Mouse (Mus musculus): Measurements from ENCODE around the gene Cytl1.

The Cytl1 gene

GRCm38 (mm10) chr5:37735224-37735623 lies at the start of gene Cytl1:
Gene Cytl1 (plus strand): TSS chr5:37735519.
- no peak for DNase-seq (ENCODE audit: low spot score in 2 of 2)

DNA sequence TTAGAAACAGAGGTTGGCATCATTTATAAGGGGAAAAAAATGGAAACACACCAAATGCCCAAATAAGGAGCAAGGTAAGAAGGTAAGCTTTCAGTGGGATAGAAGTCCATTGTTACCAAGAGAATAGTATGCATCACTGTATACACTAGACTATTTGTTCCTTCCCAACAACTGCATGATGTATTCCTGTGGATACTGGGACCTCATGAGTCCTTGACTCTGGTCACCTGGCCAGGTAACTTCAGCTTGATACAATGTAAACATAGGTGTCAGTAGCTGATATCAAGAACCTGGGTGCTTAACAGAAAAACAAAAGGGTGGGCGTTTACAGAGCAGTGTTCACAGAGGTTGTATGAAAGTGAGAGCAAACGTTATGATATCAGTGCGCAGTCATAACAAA lies 42.6 kb upstream of the Cytl1 start:
- no peak for DNase-seq (ENCODE audit: low spot score in 2 of 2)

DNA sequence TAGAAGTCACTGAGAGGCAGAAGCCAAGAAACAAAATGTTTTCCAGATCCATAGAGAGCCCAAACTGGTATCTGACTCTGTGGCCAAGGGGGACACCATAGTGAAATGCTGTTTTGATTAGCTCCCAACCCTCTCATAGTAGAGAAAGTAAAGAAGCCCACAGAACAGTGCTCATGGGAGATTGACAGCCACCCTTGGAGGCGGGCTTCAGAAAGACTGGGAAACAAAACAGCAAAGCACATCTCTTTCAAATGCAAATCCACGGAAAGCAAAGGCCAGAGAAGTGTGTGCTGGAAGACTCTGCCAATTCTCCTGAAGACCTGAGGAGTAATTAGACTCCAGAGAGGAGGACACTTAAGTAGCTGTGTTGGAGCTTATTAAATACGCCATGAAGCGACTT lies 39.5 kb upstream of the Cytl1 start:
- DNase-seq (ENCODE audit: low spot score in 2 of 2), result no peak

- no peak for DNase-seq (ENCODE audit: low spot score in 2 of 2)
Measured at GRCm38 (mm10) chr5:37697286-37697685, 38.0 kb upstream of the Cytl1 start.

DNA sequence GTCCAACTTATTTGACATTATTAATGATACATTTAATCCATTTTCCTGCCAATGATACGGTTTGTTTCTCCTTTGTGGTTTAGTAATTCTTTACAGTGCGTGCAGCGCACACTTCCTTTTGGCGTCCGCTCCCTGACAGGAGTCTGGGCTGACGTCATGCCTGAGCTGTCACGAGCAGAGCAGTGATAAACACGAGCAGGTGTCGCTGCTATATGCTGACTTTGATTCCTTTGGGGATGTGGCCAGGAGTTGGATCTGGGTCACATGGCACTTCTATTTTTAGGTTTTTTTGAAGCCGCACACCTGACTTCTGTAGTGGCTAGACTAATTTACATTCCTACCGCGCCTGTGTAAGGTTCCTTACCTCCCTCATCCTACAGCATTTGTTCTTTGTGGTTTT lies 35.6 kb upstream of the Cytl1 start:
- DNase-seq (ENCODE audit: low spot score in 2 of 2), result no peak

DNA sequence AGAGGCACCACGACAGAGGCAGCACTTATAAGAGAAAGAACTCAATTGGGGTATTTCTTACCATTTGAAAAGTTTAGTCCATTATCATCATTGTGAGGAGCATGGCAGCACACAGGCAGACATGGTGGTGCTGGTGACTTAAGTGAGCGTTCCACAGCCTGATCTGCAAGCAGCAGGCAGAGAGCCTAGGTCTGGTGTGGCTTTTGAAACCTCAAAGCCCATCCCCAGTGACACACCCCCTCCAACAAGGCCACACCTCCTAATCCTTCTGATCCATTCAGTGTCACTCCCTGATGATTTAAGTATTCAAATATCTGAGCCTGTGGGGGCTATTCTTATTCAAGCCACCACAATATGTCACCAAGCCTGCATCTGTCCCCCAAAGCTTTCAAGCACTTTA lies 30.4 kb upstream of the Cytl1 start:
- no peak for DNase-seq (ENCODE audit: low spot score in 2 of 2)

GRCm38 (mm10) chr5:37708124-37708523 lies 27.2 kb upstream of the Cytl1 start:
- DNase-seq (ENCODE audit: low spot score in 2 of 2), result no peak

DNA sequence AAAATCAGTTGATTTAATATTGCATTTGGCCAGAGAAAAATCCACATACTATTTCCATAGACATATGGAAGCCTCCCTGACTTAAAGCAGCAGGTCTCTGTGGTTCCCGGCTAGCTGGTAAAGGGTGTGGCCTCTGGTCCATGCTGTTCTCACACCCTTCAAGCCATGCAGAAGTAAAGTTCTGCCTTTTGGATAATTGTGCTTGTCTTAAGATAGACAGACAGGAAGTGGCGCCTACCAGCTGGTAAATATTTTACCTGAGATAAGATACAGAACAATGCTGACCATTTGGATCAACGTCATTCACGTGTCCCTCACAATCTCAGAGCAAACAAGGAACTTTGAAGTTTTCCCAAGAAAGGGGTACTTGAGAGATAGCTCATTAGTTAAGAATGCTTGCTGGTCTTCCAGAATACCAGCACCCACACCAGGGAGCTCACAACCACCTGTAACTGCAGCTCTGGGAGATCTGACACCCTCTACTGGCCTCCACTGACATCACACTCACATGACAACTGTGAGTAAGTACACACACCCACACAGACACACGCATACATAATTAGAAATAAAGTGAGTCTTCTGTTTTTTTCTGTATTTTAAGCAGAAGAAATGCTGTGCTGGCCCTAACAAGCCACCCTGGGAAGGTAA lies 25.9 kb upstream of the Cytl1 start:
- DNase-seq (ENCODE audit: low spot score in 2 of 2), result no peak

DNA sequence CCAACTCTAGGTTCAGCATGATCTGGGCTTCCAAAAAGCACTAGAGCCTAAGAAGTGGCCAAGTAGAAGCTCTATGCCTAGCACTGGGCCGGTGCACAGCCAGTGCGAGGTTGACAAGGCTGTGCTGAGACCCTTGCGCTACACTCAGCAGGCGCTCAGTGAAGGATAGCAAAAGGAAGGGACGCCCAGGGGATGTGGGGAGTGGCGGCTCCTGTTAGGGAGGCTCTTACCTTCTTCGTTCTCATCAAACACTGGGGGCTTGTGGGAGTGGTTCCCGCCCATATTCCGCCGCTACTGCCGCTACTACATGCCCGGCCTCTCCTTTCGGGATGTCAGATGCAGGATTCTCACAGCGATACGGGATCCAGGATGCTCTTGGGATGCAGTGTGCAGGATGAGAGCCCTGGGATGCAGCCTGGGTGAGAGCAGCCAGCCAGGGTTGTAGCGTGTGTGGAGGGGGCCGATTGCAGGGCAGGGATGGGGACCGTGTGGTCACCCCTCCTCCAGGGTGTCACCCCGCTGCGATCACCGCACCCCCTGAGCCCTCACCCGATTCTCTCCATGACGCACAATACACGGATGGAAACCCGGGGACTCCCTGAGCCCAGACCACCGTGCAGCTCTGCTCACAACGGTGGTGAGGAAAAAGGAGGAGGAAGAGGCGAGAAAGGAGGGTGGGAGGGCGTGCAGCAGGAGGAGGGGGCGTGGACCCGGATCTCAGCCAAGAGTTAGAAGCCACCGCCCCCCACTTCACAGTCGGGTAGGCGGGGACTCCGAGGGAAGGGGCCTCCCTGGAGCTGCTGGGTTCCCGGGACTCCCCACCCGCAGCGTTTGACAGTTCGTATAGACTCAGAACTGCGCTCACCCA lies 18.6 kb upstream of the Cytl1 start, which contains the start of gene Stk32b:
Gene Stk32b, minus strand, starts transcription at position 667 of the 868 bp plus-strand sequence.
- DNase-seq (ENCODE audit: low spot score in 2 of 2), result no peak

DNA sequence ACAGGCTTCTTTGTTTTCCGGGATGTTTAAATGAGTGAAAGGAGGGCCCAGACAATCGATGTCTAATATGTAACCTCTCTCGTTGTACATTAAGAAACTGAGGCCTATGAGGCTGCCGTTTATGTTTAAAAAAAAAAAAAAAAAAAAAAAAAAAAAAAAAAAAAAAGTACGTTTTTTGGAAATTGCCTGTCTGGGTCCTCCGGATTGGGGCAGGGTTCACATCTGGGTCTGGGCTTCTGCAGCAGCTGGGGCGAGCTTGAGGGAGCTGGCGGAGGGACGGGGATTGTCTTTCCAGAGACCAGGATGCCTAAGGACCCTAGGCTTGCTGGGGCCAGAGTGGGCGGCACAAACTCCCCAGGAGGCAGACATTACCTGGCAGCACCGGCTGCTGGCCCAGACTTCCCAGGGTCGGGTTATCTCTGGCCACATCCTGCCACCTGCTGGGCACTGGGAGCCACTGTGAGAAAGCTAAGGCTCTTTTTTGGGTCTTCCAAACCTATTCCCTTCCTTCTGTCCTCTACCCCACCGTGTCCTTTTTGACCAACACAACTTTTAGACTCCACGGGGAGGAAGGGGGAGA lies 17.8 kb upstream of the Cytl1 start:
- DNase-seq (ENCODE audit: low spot score in 2 of 2), result no peak

DNA sequence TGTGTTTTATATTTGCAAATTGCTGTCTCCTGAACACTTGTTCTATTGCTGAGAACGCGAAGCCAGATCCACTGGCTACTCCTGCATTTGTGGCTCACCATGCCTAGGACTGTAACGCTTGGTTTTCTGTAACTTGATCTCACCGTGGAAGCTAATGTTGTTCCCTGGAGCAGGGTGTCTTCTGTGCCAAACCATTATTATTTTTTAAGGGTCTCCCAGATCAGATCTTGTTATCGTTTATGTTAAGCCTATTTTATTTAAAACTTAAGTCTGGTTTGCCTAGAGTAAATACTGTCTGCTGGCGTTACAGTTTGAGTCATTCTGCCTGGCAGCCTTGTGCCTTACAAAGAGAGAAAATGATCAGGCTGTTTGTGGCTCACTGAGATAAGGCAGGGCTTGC lies 14.6 kb upstream of the Cytl1 start:
- DNase-seq (ENCODE audit: low spot score in 2 of 2), result no peak

GRCm38 (mm10) chr5:37725220-37725886 lies 10.0 kb upstream of the Cytl1 start:
- no peak for DNase-seq (ENCODE audit: low spot score in 2 of 2)

DNA sequence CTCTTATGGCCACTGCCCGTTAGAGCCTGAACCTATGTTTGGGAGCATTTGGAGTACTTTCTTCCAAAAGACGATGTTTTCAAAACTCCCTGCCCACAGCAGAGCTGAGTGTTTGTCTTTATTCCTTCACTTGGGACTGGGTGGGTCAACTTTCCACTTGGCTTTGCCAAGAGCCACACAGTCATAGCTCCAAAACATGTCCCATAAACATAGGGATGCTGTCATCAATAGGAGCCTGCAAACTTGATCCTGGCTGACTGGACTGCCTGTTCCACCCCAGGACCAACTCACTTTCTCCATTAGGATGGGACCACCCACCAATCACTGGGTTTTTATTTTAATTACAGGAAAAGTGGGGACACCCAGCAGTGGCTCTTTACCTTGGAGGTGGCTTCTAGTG lies 4.5 kb upstream of the Cytl1 start:
- DNase-seq (ENCODE audit: low spot score in 2 of 2), result no peak

- DNase-seq (ENCODE audit: low spot score in 2 of 2), result no peak
Measured at GRCm38 (mm10) chr5:37736213-37736612, 894 bp downstream of the Cytl1 start.

DNA sequence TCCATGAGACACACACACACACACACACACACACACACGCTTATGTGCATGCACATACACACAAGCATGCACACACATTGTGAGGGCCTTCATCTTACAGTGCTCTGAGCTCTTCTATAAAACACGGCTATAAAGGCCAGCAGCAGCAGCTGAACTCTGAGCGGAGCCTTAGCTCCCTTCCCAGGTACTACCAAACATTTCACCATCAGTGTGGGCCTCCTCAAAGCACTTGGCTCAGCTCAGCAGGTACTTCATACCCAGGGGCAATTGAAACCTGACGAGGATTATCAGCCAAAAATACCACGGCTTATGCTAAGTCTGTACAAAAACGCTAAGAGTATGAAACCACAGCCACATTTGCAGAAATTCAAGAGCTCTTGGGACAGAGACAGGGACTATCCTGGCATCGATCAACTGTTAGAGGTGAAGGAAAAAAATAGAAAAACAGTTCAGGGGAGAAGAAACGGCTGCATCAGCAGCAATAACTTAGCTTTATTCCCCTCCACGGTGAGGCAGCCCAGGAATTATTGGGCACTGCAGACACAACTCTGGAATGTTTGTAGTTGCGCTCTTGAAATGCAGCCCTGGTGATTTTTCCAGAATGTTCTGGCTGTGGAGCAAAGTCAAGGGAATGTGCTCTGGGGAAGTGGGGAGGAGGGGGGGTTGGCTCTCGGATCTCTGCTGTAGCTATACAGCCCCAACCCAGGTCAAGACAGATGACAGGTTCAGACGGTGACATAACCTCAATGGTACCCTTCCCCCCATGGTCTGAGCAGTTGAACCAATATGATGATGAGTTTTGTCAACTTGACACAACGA lies 8.8 kb downstream of the Cytl1 start:
- no peak for DNase-seq (ENCODE audit: low spot score in 2 of 2)

DNA sequence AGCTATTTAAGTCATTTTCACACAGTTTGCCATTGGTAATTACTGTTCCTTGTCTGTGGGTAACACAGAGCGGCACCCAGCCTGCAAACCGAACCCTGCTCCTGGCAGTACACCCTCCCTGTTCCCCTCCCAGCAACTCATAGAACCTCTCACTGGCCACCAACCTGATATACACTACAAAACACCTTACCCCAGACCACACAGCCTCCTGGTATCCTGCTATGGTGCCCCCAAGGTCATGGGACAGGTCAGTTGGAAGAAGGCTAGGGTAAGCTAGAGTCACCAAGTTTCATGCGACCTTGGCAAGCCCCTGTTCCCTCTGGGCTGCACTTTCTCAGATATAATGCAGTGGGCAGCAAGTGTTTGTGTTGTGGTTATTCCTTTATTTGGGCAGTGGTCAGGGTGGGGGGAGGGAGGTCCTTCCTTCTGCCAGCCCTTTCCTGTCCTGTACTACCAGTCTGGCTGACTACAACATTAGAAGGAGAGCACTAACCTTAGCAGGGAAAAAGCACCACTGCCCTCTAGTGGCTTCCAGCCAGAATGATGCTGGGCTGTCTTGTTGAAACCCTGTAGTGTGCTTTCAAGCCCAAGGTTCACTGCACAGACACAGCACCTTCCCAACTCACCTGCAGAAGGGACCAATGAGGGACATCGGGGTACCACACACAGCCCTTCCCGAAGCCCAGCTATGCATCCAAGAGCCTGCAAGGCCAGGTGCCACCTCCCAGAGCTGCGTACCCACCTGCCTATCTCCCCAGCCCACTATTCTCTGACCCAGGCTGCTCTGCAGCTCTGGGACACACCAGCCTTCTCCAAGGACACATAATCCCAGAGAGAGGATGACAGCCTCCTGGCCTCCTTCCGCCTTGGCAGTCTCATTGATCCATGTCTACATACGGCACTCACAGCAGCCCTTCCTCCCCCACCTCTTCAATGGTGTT lies 17.0 kb downstream of the Cytl1 start:
- no peak for DNase-seq (ENCODE audit: low spot score in 2 of 2)

DNA sequence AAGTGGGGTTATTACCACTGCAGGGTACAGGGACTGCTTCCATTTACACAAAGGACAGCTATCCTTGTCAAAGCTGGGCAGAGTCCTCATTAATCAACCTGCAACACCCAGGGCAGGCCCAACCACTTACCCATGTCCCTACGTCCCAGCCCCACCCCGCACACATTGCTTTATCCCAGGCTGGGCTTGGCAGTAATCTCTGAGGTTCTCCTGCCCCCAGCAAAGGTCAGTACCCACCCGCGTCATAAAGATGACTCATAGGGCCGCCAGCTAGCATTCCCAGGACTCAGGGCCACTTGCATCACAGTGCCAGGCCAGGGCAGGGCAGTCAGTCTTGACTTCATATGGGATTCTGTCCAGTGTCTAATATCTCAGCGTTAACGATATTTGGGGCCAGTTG lies 18.0 kb downstream of the Cytl1 start:
- no peak for DNase-seq (ENCODE audit: low spot score in 2 of 2)

DNA sequence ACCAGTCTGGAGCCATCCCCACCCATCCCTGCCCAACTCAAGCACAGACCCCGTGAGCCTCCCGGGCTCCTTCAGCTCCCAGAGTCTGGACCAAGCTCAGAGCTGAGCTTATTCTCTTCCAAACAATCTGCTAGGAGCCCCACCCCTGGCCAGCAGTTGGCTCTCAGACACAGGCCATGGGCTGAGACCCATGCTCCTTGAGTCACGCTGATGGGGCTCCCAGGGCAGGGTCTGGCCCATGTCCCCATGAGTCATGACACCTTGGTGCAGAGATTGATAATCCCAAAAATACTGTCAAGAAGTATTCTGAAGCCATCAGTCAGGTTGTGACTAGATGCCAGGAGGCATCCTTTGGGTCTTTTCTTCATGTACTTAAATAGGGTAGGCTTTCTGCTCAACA lies 26.7 kb downstream of the Cytl1 start:
- no peak for DNase-seq (ENCODE audit: low spot score in 2 of 2)

- DNase-seq (ENCODE audit: low spot score in 2 of 2), result no peak
Measured at GRCm38 (mm10) chr5:37765851-37766250, 30.5 kb downstream of the Cytl1 start.

DNA sequence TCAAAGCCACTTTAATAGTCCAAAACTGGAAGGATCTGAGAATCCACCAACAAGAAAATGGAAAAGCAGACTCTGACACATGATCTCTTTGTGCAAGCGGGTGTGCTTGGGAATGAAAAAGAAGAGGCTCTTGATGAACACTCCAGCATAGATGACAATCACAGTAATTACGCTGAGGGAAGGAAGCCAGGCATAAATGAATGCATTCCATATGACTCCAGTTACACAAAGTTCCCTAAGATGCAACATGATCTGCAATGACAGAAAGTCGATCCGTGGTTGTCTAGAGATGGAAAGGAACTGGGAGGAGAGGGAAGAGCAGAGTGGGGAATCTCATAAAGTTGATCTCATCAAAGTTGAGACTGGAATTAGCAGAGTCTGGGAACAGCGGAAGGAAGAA lies 31.9 kb downstream of the Cytl1 start:
- DNase-seq (ENCODE audit: low spot score in 2 of 2), result no peak
